Mouse (Mus musculus) brown adipose tissue, adult 24 weeks (tissue): Measurements from ENCODE around the gene Emc7. TPM values are rescaled to one million over a fixed set of nuclear protein-coding genes. Genes with fewer than 3 reads are reported as not detected.
"Not testable (repeated sequence)": the region's sequence is repeated elsewhere in the genome, so short reads cannot be mapped to it uniquely, and the experiment has no call there.

Experiments used
- H3K27ac ChIP-seq: fragments of 200-500 bp; replicated peaks from 2 replicates; pipeline ENCODE4 v1.5.1; 2012; ENCODE audit warnings: low read depth, mild to moderate bottlenecking, low read length
- H3K4me1 ChIP-seq: fragments of 200-500 bp; 2 replicates; pipeline ENCODE4 v1.6.1; 2012; ENCODE audit warnings: low read length, mixed read lengths; ENCODE audit not compliant: control insufficient read depth, insufficient read depth, insufficient read length
- H3K4me3 ChIP-seq: fragments of 200-500 bp; 2 replicates; pipeline ENCODE4 v1.5.1; 2012; ENCODE audit warnings: low read depth, mild to moderate bottlenecking, low read length, moderate library complexity; ENCODE audit not compliant: insufficient read depth
- polyA plus RNA-seq: library from polyadenylated mRNA; stranded (reverse); fragments of >200 nt; gene quantifications from 2 replicates; pipeline ENCODE4 v1.2.4, GENCODE M21; 2012; ENCODE audit not compliant: missing spikeins, insufficient read depth, insufficient read length

The Emc7 gene
- polyA plus RNA-seq, 1 experiment: 29.3 TPM

- not testable (repeated sequence) for H3K27ac ChIP-seq, H3K4me1 ChIP-seq, H3K4me3 ChIP-seq
Measured at GRCm38 (mm10) chr2:112452513-112452912, 2.3 kb upstream of the Emc7 start.

GRCm38 (mm10) chr2:112454125-112454861 lies 504 bp upstream of the Emc7 start:
- peaks cover 2% of the 10 kb centered on the region for H3K4me1 ChIP-seq
- H3K4me3 ChIP-seq: peak overlapping the region; percentile 81
- peak overlapping the region; percentile 81 for H3K27ac ChIP-seq

DNA sequence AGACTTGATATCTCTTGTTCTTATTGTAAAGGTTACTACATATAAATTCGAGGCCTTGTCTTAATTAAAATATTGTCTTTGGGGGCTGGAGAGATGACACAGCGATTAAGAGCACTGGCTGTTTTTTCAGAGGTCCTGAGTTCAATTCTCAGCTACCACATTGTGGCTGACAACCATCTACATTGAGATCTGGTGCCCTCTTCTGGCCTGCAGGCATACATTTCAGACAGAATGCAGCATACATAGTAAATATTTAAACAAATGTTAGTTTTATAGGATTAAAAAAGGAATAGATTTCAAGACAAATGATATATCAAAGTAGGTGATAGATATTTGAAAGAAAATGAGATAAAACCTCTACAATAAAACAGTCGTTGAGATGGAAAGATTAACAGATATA lies 5.8 kb downstream of the Emc7 start:
- H3K4me3 ChIP-seq: no peak overlapping the region
- no peaks in the 10 kb centered on the region; the same call in 1 of the 2 replicates for H3K4me1 ChIP-seq
- H3K27ac ChIP-seq: no peak overlapping the region

DNA sequence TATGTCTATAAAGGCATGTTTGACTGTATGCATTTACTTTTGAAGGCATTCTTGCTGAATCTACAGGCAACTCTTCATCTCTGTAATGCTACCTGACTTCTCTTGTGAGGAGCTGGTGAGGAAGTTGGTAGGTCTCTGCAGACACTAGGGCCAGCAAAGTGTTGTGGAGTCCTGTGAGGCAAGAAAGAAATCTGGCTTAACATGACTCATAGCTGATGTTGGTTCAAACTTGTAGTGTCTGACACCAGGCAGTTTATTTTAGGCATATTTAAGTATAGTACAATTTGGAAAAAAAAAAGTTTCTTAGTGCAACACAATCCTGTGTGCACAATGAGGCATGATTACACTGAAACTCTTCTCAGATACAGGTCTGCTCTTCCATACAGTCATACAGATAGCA lies 14.7 kb downstream of the Emc7 start:
- Histone ChIP-seq H3K4me3 (no peak overlapping the region), H3K27ac (no peak overlapping the region), H3K4me1 (no peaks in the 10 kb centered on the region)

DNA sequence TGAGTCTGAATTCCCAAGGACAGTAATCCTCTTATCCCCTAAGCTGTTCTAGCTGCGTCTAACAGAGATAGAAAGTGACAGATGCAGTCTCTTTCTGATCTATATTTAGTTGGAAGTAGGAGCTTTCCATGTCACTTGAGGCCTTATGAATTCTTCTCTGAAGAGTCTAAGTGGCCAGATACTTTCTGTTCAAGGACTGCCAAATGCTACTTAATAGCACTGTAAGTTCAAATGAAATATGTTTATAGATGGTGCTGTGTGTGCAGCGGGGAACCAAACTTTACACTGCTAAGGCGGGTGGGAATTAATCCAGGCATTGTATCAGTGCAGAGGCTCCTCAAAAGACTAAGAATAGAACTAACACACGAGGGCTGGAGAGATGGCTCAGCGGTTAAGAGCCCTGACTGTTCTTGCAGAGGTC lies 16.2 kb downstream of the Emc7 start:
- Histone ChIP-seq H3K27ac (no peak overlapping the region), H3K4me1 (no peaks in the 10 kb centered on the region), H3K4me3 (no peak overlapping the region)

DNA sequence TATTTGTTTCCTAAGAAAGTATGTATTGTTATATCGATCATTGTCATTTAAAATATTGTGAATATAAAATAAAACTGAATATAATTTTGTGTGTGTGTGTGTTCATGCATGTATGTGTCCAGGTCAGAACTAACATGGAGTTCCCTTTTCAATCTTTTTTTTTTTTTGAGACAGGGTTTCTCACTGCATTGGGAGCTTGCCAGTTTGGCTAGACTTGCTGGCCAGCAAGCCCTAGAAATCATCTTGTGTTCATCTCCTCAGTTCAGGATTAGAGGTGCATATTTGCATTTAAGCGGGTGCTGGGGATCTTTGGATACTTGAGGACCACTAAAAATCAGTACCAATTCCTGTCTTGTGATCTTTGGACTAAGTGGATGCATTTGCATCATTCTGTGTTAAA lies 17.3 kb downstream of the Emc7 start:
- Histone ChIP-seq H3K27ac (no peak overlapping the region), H3K4me1 (no peaks in the 10 kb centered on the region), H3K4me3 (no peak overlapping the region)

- no peak overlapping the region for H3K27ac ChIP-seq
- no peak overlapping the region for H3K4me3 ChIP-seq
- H3K4me1 ChIP-seq: no peaks in the 10 kb centered on the region
Measured at GRCm38 (mm10) chr2:112474997-112475724, 20.4 kb downstream of the Emc7 start.

- no peaks in the 10 kb centered on the region for H3K4me1 ChIP-seq
- H3K27ac ChIP-seq: no peak overlapping the region
- no peak overlapping the region for H3K4me3 ChIP-seq
Measured at GRCm38 (mm10) chr2:112476554-112476953, 21.8 kb downstream of the Emc7 start.

- Histone ChIP-seq H3K4me3 (no peak within 1 kb of the TSS), H3K4me1 (no peaks in the 10 kb centered on the region), H3K27ac (no peak within 1 kb of the TSS)
Measured at GRCm38 (mm10) chr2:112480669-112481068, 25.9 kb downstream of the Emc7 start, which contains the start of gene Chrm5. Gene Chrm5 (minus strand): TSS chr2:112480769.

DNA sequence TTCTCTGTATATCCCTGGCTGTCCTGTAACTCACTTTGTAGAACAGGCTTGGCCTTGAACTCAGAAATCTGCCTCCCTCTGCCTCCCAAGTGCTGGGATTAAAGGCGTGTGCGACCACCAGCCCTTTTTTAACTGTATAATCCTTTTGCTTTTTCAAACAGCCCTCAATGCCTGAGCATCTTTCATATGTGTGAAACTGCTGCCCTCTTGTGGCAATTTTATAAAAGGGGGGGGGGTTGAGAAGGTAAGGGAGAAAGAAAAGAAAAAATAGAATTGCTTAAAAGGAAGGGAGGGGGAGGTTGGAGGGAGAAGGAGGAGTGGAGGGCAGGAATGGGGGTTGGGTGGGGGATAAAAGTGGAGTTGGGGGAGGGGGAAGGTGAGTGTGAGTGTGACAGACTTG lies 26.8 kb downstream of the Emc7 start:
- Histone ChIP-seq H3K4me1 (no peaks in the 10 kb centered on the region), H3K4me3 (no peak overlapping the region), H3K27ac (no peak overlapping the region)

DNA sequence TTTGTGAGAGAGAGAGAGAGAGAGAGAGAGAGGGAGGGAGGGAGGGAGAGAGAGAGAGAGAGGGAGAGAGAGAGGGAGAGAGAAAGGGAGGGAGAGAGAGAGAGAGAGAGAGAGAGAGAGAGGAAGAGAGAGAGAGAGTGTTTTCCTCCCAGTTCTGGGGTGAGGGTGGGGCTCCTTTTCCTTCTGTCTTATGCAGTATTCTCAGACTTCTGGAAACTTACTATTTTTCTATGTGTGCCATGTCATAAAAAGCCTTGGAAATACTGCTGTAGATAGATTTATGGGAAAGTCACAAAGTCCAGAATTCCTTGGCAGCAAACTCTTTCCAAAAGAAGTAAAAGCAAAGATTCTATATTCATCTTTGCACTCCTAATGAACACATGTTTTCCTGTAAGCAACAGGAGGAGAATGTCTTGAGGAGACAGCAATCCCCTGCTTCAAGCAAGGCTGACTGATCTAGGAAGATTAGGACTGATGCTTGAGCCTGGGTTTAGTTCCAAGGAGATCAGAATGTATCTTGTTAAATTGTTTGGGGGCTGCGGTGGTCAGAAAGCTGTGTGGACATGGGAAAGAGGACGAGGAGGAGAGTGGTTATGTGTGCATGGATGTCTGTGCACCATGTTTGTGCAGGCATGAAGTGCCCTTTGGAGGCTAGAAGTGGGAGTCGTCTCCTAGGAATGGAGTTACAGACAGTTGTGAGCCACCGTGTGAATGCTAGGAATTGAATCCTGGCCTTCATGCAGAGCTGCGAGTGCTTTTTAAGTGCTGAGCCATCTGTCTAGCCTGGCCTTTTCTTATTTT lies 27.9 kb downstream of the Emc7 start:
- no peak overlapping the region for H3K4me3 ChIP-seq
- H3K4me1 ChIP-seq: no peaks in the 10 kb centered on the region
- no peak overlapping the region for H3K27ac ChIP-seq

DNA sequence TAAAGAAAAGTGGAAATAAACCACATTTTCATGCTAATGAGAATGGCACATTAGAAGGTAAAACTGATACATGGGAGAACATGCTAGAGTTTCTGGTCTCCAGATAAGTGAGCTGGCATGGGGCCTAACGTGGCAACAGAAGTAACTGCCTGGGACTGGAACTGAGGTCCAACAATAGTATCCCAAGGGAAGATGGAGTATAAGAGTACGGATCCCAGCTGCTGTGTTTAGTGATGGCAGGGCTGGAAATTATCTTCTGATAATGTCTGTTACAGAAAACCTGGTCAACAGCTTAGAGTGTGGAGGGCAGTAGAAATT lies 28.5 kb downstream of the Emc7 start:
- Histone ChIP-seq H3K4me1 (no peaks in the 10 kb centered on the region), H3K27ac (no peak overlapping the region), H3K4me3 (no peak overlapping the region)

DNA sequence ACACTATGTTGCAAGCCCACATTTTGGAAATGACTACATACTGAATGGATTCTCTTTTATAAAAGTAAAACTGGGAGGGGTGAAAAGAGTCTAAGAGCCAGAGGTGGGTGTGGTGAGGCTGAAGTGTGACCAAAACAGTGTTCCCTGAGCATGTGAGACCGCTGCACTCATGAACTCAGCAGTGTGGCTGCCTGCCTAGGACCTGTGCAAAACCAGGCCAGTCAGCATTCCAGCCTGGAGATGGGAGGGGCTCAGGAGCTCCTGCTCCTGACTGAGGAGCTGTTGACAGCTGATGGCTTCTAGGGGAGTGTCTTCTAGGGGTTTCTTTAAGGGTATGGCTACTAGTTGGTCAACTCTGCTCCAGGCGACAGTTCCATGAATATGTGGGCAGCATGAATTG lies 30.1 kb downstream of the Emc7 start:
- no peak overlapping the region for H3K4me3 ChIP-seq
- H3K4me1 ChIP-seq: no peaks in the 10 kb centered on the region
- no peak overlapping the region for H3K27ac ChIP-seq

GRCm38 (mm10) chr2:112490483-112491196 lies 35.8 kb downstream of the Emc7 start:
- Histone ChIP-seq H3K27ac (no peak overlapping the region), H3K4me1 (no peaks in the 10 kb centered on the region), H3K4me3 (no peak overlapping the region)

- Histone ChIP-seq H3K4me3 (no peak overlapping the region), H3K27ac (no peak overlapping the region), H3K4me1 (no peaks in the 10 kb centered on the region)
Measured at GRCm38 (mm10) chr2:112491629-112492028, 36.8 kb downstream of the Emc7 start.
